Mouse (Mus musculus): Measurements from ENCODE around the gene Grn. TPM values are rescaled to one million over a fixed set of nuclear protein-coding genes. Genes with fewer than 3 reads are reported as not detected.
A peak's percentile ranks its signal among the peaks of the same experiment; 100 is the strongest.
"Not testable (repeated sequence)": the region's sequence is repeated elsewhere in the genome, so short reads cannot be mapped to it uniquely, and the experiment has no call there.

Gene Grn
- total RNA-seq, 1 experiment from 2014 or later = 45.2 TPM

DNA sequence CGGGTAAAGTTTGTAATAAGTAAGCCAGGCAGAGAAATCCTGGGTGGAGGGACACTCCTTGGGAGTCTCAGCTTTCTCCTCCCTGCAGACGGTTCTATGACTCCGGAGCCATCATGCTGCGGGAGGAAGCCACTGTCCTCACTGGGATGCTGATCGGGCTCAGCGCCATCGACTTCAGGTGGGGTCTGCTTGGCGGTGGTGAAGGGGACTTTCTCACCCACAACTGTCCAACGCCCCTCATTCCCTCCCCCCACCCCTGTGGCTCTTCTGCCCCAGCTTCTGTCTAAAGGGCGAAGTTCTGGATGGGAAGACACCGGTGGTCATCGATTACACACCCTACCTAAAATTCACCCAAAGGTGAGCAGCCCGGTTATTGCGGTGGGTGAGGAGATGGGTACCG, 31.0 kb upstream of the Grn start:
- ATAC-seq (ENCODE audit: extremely low read depth, insufficient number of reproducible peaks, low FRiP score, poor library complexity, severe bottlenecking) = no peak

DNA sequence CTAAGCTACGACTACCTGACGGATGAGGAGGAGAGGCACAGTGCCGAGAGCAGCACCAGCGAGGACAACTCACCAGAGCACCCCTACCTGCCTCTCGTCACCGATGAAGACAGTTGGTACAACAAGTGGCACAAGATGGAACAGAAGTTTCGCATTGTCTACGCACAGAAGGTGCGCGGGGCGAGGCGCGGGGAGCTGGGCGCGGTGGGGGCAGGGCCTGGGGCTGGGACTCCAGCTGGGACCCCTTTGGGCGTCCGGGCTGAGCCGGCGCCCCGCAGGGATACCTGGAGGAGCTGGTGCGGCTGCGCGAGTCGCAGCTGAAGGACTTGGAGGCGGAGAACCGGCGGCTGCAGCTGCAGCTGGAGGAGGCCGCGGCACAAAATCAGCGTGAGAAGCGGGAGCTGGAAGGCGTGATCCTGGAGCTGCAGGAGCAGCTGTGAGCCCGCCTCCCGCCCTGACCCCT, 30.5 kb upstream of the Grn start:
- no peak for ATAC-seq (ENCODE audit: extremely low read depth, insufficient number of reproducible peaks, low FRiP score, poor library complexity, severe bottlenecking)

GRCm38 (mm10) chr11:102400513-102401084, 29.5 kb upstream of the Grn start:
- ATAC-seq (ENCODE audit: extremely low read depth, insufficient number of reproducible peaks, low FRiP score, poor library complexity, severe bottlenecking) = no peak

- ATAC-seq (ENCODE audit: extremely low read depth, insufficient number of reproducible peaks, low FRiP score, poor library complexity, severe bottlenecking) = no peak
Measured at GRCm38 (mm10) chr11:102401898-102402500, 28.1 kb upstream of the Grn start.

DNA sequence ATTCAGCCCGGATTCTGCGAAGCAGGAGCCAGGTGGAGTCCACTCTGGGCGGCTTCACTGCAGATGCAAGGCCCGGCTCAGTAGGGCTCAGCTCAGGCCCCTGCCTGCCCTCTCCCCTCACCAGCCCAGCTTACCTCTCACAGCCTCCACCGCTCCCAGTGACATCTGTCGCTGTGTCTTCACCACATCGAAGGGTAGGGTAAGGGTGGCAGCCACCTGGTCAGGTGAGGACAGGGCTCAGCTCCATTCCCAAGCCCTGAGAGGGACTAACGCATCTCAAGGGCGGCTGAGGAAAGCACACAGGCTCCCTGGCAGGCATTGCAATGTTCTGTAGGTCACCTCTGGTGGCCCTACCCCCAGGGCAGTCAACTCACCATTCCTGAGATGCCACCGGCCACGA, 26.5 kb upstream of the Grn start:
- ATAC-seq (ENCODE audit: extremely low read depth, insufficient number of reproducible peaks, low FRiP score, poor library complexity, severe bottlenecking) = no peak

GRCm38 (mm10) chr11:102404161-102405010, 25.7 kb upstream of the Grn start:
- ATAC-seq (ENCODE audit: extremely low read depth, insufficient number of reproducible peaks, low FRiP score, poor library complexity, severe bottlenecking) = no peak

- ATAC-seq (ENCODE audit: extremely low read depth, insufficient number of reproducible peaks, low FRiP score, poor library complexity, severe bottlenecking) = no peak
Measured at GRCm38 (mm10) chr11:102405544-102406285, 24.4 kb upstream of the Grn start.

- no peak for ATAC-seq (ENCODE audit: extremely low read depth, insufficient number of reproducible peaks, low FRiP score, poor library complexity, severe bottlenecking)
Measured at GRCm38 (mm10) chr11:102406401-102406800, 23.7 kb upstream of the Grn start.

- ATAC-seq (ENCODE audit: extremely low read depth, insufficient number of reproducible peaks, low FRiP score, poor library complexity, severe bottlenecking) = peak; percentile 53
Measured at GRCm38 (mm10) chr11:102406900-102407833, 22.9 kb upstream of the Grn start.

DNA sequence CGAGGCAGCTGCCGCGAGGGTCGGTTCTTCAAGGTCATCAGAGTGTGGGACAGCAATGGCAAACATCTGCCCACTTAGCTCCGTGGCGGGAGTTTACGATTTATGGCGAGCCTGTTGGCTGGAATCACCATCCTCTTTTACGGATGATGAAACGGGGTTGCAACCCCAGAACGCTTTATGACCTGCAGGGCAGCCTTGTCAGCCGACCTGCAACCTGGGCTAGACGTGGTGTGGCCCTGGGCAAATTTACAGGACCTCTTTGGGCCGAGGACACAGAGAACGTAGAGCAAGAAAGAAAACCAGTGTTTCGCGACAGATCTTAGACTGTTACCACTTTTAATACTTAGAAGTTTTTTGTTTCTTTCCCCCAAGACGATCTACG, 22.3 kb upstream of the Grn start, which contains the start of gene Slc25a39:
Slc25a39 (minus strand) TSS at position 113 of the 382 bp plus-strand sequence.
- ATAC-seq (ENCODE audit: extremely low read depth, insufficient number of reproducible peaks, low FRiP score, poor library complexity, severe bottlenecking) = no peak

- peak; percentile 85 for ATAC-seq (ENCODE audit: extremely low read depth, insufficient number of reproducible peaks, low FRiP score, poor library complexity, severe bottlenecking)
Measured at GRCm38 (mm10) chr11:102408344-102408876, 21.7 kb upstream of the Grn start.

DNA sequence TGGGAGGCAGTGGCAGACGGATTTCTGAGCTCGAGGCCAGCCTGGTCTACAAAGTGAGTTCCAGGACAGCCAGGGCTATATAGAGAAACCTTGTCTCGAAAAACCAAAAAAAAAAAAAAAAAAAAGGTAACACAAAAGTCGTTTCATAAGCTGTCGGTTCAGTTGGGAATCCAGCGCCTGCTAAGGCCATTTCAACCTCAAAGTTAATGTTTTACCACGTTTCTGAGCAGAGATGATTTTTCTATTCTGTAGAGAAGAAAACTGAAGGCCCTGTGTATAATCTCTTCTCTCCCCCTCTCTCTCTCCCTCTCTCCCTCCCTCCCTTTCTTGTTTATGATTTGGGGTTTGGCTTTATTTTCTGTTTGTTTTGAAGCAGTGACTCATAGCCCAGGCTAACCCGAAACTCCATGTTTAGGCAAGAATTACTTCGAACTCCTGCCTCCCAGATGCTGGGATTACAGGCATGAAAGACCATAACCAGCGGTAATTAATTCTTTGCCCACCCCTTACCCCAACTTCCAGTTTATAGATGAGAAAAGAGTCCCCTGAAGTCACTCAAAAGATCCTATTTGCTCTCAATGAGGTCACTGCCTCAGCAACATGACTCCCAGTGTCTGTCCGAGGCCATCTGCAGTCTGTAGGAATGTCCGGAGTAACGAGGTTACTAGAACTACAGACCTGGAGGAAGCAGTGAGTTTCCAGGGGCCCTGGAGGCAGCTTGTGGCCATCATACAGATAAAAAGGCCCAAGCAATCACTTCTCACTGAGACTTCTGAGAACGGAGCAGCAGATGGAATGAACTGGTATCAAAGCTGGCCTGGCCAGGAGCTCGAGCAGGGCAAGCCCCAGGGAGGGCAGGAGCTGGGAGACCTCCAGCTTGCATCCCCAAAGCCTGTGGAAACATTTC, 21.0 kb upstream of the Grn start:
- no peak for ATAC-seq (ENCODE audit: extremely low read depth, insufficient number of reproducible peaks, low FRiP score, poor library complexity, severe bottlenecking)

DNA sequence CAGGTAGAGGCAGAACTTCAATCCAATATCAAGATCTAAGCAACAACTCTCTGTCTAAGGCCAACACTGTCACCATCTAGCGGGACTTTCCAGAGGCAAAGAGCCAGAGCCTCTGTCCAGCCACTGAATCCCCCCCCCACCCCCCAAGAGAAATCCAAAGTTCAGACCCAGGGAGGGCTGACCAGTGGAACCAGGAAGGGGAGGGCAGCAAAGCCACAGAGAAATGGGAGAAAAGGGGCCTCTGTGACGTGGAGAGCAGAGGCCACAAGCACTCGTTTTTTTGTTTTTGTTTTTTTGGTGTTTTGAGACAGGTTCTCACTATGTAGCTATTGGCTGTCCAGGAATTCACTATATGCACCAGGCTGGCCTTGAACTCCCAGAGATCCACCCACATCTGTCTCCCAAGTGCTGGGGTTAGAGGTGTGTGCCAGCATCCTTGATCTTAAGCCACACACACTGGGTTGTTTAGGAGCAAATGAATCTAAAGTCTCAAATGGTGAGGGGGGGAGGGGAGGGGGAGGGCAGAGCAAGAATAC, 20.3 kb upstream of the Grn start:
- ATAC-seq (ENCODE audit: extremely low read depth, insufficient number of reproducible peaks, low FRiP score, poor library complexity, severe bottlenecking) = no peak

DNA sequence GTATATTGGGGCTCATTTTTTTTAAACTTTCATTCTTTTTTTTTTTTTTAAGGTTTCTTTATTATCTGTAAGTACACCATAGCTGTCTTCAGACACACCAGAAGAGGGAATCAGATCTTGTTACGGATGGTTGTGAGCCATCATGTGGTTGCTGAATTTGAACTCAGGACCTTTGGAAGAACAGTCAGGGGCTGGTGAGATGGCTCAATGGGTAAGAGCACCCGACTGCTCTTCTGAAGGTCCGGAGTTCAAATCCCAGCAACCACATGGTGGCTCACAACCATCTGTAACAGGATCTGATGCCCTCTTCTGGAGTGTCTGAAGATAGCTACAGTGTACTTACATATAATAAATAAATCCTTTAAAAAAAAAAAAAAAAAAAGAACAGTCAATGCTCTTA, 19.8 kb upstream of the Grn start:
- not testable (repeated sequence) for ATAC-seq (ENCODE audit: extremely low read depth, insufficient number of reproducible peaks, low FRiP score, poor library complexity, severe bottlenecking)

GRCm38 (mm10) chr11:102411061-102411460, 19.1 kb upstream of the Grn start:
- ATAC-seq (ENCODE audit: extremely low read depth, insufficient number of reproducible peaks, low FRiP score, poor library complexity, severe bottlenecking) = no peak

- ATAC-seq (ENCODE audit: extremely low read depth, insufficient number of reproducible peaks, low FRiP score, poor library complexity, severe bottlenecking) = peak; percentile 58
Measured at GRCm38 (mm10) chr11:102411704-102412103, 18.4 kb upstream of the Grn start.

DNA sequence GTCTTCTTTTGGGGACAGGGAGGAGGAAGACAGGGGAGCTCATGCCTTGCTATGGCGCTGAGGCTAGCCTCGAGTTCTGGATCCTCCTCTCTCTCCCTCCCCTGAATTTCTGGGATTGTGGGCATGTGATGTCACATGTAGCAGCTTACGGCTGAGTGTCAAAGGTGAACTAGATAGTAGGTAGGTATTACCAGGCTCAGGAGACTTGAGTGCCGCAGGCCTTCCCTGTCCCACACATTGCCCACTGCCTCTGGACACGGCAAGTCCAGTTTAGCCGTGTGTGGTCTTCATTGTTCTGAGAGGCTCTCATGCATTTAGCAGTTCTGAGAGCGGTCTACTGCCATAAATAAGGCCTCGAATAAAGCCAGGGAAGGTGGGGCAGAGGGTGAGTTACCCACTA, 17.1 kb upstream of the Grn start:
- ATAC-seq (ENCODE audit: extremely low read depth, insufficient number of reproducible peaks, low FRiP score, poor library complexity, severe bottlenecking) = no peak

Measured in neutrophil, adult 5-6 weeks (primary cell).